Mouse (Mus musculus): Measurements from ENCODE around the gene Prss53. TPM values are rescaled to one million over a fixed set of nuclear protein-coding genes. Genes with fewer than 3 reads are reported as not detected.
"Not testable (repeated sequence)": the region's sequence is repeated elsewhere in the genome, so short reads cannot be mapped to it uniquely, and the experiment has no call there.

The Prss53 gene
- polyA plus RNA-seq, 2 experiments = 0.05 to 0.38 TPM

GRCm38 (mm10) chr7:127901772-127902171, 11.0 kb upstream of the Prss53 start:
- H3K4me1 ChIP-seq (replicated peaks; ENCODE audit: control insufficient read depth in 2 of 2, insufficient read depth in 2 of 2, low read length in 1 of 2) = peaks cover 27 to 38% of the 10 kb centered on the region in 2 experiments
- no peak overlapping the region for H3K4me2 ChIP-seq (ENCODE audit: low read depth)
- WGBS (ENCODE audit: insufficient replicate concordance) = 33% methylated on average over 2 of the region's 2 CpGs
- TF ChIP-seq EP300 (IDR thresholded peaks at IDR 0.05; ENCODE audit: low read depth) = peak; percentile 34; the same call in 1 of the 2 replicates
- no peak for TF ChIP-seq CTCF (IDR thresholded peaks at IDR 0.05; ENCODE audit: low read depth)
- H3K36me3 ChIP-seq (replicated peaks; ENCODE audit: control insufficient read depth, insufficient read depth, low read depth) = peaks cover 15% of the 10 kb centered on the region
- ATAC-seq (ENCODE audit: insufficient read depth) (no peak), DNase-seq (ENCODE audit: low read depth in 3 of 3, low spot score in 3 of 3) (no peak)
- no peak overlapping the region for H3K4me3 ChIP-seq (ENCODE audit: insufficient read depth in 1 of 2, low read depth in 2 of 2, low read length in 2 of 2)
- no peaks in the 10 kb centered on the region for H3K9me3 ChIP-seq (ENCODE audit: control insufficient read depth, low read length)
- H3K9ac ChIP-seq (replicated peaks) = no peak overlapping the region
- no peak overlapping the region for H3K27ac ChIP-seq
- no peaks in the 10 kb centered on the region for H3K27me3 ChIP-seq (ENCODE audit: control insufficient read depth, insufficient read depth, low read length)

GRCm38 (mm10) chr7:127899997-127900396, 9.2 kb upstream of the Prss53 start:
- no peak for ATAC-seq (ENCODE audit: insufficient read depth)
- TF ChIP-seq EP300 (IDR thresholded peaks at IDR 0.05; ENCODE audit: low read depth) (peak; percentile 34), CTCF (IDR thresholded peaks at IDR 0.05; ENCODE audit: low read depth) (no peak)
- Histone ChIP-seq H3K4me2 (ENCODE audit: low read depth) (peak overlapping the region; percentile 21), H3K4me3 (ENCODE audit: insufficient read depth in 1 of 2, low read depth in 2 of 2, low read length in 2 of 2) (no peak overlapping the region), H3K9me3 (ENCODE audit: control insufficient read depth, low read length) (no peaks in the 10 kb centered on the region), H3K36me3 (replicated peaks; ENCODE audit: control insufficient read depth, insufficient read depth, low read depth) (no peaks in the 10 kb centered on the region), H3K27me3 (ENCODE audit: control insufficient read depth, insufficient read depth, low read length) (no peaks in the 10 kb centered on the region), H3K9ac (replicated peaks) (peak overlapping the region; percentile 11; the same call in 1 of the 2 replicates), H3K4me1 (replicated peaks; ENCODE audit: control insufficient read depth in 2 of 2, insufficient read depth in 2 of 2, low read length in 1 of 2) (peaks cover 29 to 46% of the 10 kb centered on the region in 2 experiments), H3K27ac (peak overlapping the region; percentile 30)
- 6% methylated on average over 7 of the region's 7 CpGs for WGBS (ENCODE audit: insufficient replicate concordance)
- DNase-seq (ENCODE audit: low read depth in 3 of 3, low spot score in 3 of 3) = no peak

- H3K27ac ChIP-seq = peak overlapping the region; percentile 31; the same call in 1 of the 2 replicates
Measured at GRCm38 (mm10) chr7:127898179-127898956, 7.6 kb upstream of the Prss53 start.

GRCm38 (mm10) chr7:127897542-127897941, 6.8 kb upstream of the Prss53 start:
- H3K9ac ChIP-seq (replicated peaks) = no peak overlapping the region
- no peak for DNase-seq (ENCODE audit: low read depth in 3 of 3, low spot score in 3 of 3)
- H3K36me3 ChIP-seq (replicated peaks; ENCODE audit: control insufficient read depth, insufficient read depth, low read depth) = no peaks in the 10 kb centered on the region; the same call in 1 of the 2 replicates
- no peak for TF ChIP-seq EP300 (IDR thresholded peaks at IDR 0.05; ENCODE audit: low read depth)
- no peak for TF ChIP-seq CTCF (IDR thresholded peaks at IDR 0.05; ENCODE audit: low read depth)
- H3K9me3 ChIP-seq (ENCODE audit: control insufficient read depth, low read length) = no peaks in the 10 kb centered on the region
- WGBS (ENCODE audit: insufficient replicate concordance) = 75% methylated on average over 7 of the region's 7 CpGs
- no peak for ATAC-seq (ENCODE audit: insufficient read depth)
- no peak overlapping the region for H3K27ac ChIP-seq
- H3K4me2 ChIP-seq (ENCODE audit: low read depth) = no peak overlapping the region
- H3K4me3 ChIP-seq (ENCODE audit: insufficient read depth in 1 of 2, low read depth in 2 of 2, low read length in 2 of 2) = no peak overlapping the region
- H3K4me1 ChIP-seq (replicated peaks; ENCODE audit: control insufficient read depth in 2 of 2, insufficient read depth in 2 of 2, low read length in 1 of 2) = peaks cover 34 to 46% of the 10 kb centered on the region in 2 experiments
- no peaks in the 10 kb centered on the region for H3K27me3 ChIP-seq (ENCODE audit: control insufficient read depth, insufficient read depth, low read length)

More at GRCm38 (mm10) chr7:127898179-127898956, 7.6 kb upstream of the Prss53 start:
- no peak for ATAC-seq (ENCODE audit: insufficient read depth)
- H3K4me2 ChIP-seq (ENCODE audit: low read depth) = peak overlapping the region; percentile 32
- no peak overlapping the region for H3K4me3 ChIP-seq (ENCODE audit: insufficient read depth in 1 of 2, low read depth in 2 of 2, low read length in 2 of 2)
- 21% methylated on average over 10 of the region's 10 CpGs for WGBS (ENCODE audit: insufficient replicate concordance)
- no peak for TF ChIP-seq EP300 (IDR thresholded peaks at IDR 0.05; ENCODE audit: low read depth)
- no peak for TF ChIP-seq CTCF (IDR thresholded peaks at IDR 0.05; ENCODE audit: low read depth)
- no peaks in the 10 kb centered on the region for H3K27me3 ChIP-seq (ENCODE audit: control insufficient read depth, insufficient read depth, low read length)
- H3K4me1 ChIP-seq (replicated peaks; ENCODE audit: control insufficient read depth in 2 of 2, insufficient read depth in 2 of 2, low read length in 1 of 2) = peaks cover 34 to 46% of the 10 kb centered on the region in 2 experiments
- H3K9me3 ChIP-seq (ENCODE audit: control insufficient read depth, low read length) = no peaks in the 10 kb centered on the region
- no peak overlapping the region for H3K9ac ChIP-seq (replicated peaks)
- DNase-seq (ENCODE audit: low read depth in 3 of 3, low spot score in 3 of 3) = no peak
- H3K36me3 ChIP-seq (replicated peaks; ENCODE audit: control insufficient read depth, insufficient read depth, low read depth) = no peaks in the 10 kb centered on the region

DNA sequence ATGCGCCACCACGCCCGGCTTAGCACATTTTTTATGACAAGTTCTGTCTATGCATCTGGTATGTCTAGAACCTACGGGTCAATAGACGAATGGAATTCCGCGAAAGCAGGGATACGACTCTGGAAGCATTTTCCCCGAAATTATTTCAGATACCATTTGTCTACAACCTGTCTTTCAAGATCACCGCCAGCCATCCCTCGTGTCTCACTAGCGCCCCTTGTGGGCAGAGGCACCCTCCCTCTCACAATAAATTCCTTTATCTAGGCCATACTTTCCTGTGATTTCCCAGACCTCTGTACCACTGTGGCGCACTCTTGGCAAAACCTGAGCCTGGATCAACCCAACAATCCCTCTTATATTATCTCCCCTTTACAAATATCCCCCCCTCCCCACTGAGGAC, 5.6 kb upstream of the Prss53 start:
- Histone ChIP-seq H3K4me1 (replicated peaks; ENCODE audit: control insufficient read depth in 2 of 2, insufficient read depth in 2 of 2, low read length in 1 of 2) (peaks cover 34 to 39% of the 10 kb centered on the region in 2 experiments), H3K36me3 (replicated peaks; ENCODE audit: control insufficient read depth, insufficient read depth, low read depth) (no peaks in the 10 kb centered on the region; the same call in 1 of the 2 replicates), H3K4me2 (ENCODE audit: low read depth) (peak overlapping the region; percentile 96), H3K9ac (replicated peaks) (no peak overlapping the region), H3K9me3 (ENCODE audit: control insufficient read depth, low read length) (no peaks in the 10 kb centered on the region), H3K27ac (no peak overlapping the region; the same call in 1 of the 2 replicates), H3K27me3 (ENCODE audit: control insufficient read depth, insufficient read depth, low read length) (no peaks in the 10 kb centered on the region), H3K4me3 (ENCODE audit: insufficient read depth in 1 of 2, low read depth in 2 of 2, low read length in 2 of 2) (no peak overlapping the region)
- ATAC-seq (ENCODE audit: insufficient read depth) (no peak), DNase-seq (ENCODE audit: low read depth in 3 of 3, low spot score in 3 of 3) (peak; percentile 48 to 65 (median 60))
- TF ChIP-seq CTCF (IDR thresholded peaks at IDR 0.05; ENCODE audit: low read depth) = peak; percentile 94
- no peak for TF ChIP-seq EP300 (IDR thresholded peaks at IDR 0.05; ENCODE audit: low read depth)
- 43% methylated on average over 13 of the region's 13 CpGs for WGBS (ENCODE audit: insufficient replicate concordance)

- H3K27ac ChIP-seq = peak overlapping the region; percentile 23
- peaks cover 34 to 39% of the 10 kb centered on the region in 2 experiments for H3K4me1 ChIP-seq (replicated peaks; ENCODE audit: control insufficient read depth in 2 of 2, insufficient read depth in 2 of 2, low read length in 1 of 2)
- peak overlapping the region in 1 of 2 experiments; percentile 9; a peak in 1 of 4 replicates for H3K4me3 ChIP-seq (ENCODE audit: insufficient read depth in 1 of 2, low read depth in 2 of 2, low read length in 2 of 2)
- H3K36me3 ChIP-seq (replicated peaks; ENCODE audit: control insufficient read depth, insufficient read depth, low read depth); H3K9me3 ChIP-seq (ENCODE audit: control insufficient read depth, low read length); H3K27me3 ChIP-seq (ENCODE audit: control insufficient read depth, insufficient read depth, low read length); DNase-seq (ENCODE audit: low read depth in 3 of 3, low spot score in 3 of 3); H3K9ac ChIP-seq (replicated peaks): not testable (repeated sequence)
- peak overlapping the region; percentile 96 for H3K4me2 ChIP-seq (ENCODE audit: low read depth)
- 54% methylated on average over 7 of the region's 7 CpGs for WGBS (ENCODE audit: insufficient replicate concordance)
- ATAC-seq (ENCODE audit: insufficient read depth) = peak; percentile 0; the same call in 1 of the 2 replicates
Measured at GRCm38 (mm10) chr7:127895891-127896290, 5.1 kb upstream of the Prss53 start.

Data from liver, embryonic 14.5 days (tissue).